Mouse (Mus musculus): ENCODE data around the gene Bst2. TPM values are rescaled to one million over a fixed set of nuclear protein-coding genes. Genes with fewer than 3 reads are reported as not detected.
"Not testable (repeated sequence)": the region's sequence is repeated elsewhere in the genome, so short reads cannot be mapped to it uniquely, and the experiment has no call there.

Bst2 gene
- polyA plus RNA-seq, 1 experiment = 369 TPM

- Histone ChIP-seq H3K4me3 (ENCODE audit: insufficient read depth, low read length) (no peak overlapping the region), H3K27ac (ENCODE audit: insufficient read depth, low read depth, low read length) (no peak overlapping the region), H3K4me1 (ENCODE audit: control insufficient read depth, insufficient read depth, low read length) (peaks cover 15% of the 10 kb centered on the region)
- no peak for TF ChIP-seq POLR2A (IDR thresholded peaks at IDR 0.05; ENCODE audit: borderline replicate concordance, low read depth, low read length)
- TF ChIP-seq CTCF (IDR thresholded peaks at IDR 0.05; ENCODE audit: low read depth, low read length) = no peak
These were observed 7.8 kb upstream of the Bst2 start for GRCm38 (mm10) chr8:71545053-71545452.

GRCm38 (mm10) chr8:71543755-71544154 lies 6.5 kb upstream of the Bst2 start:
- H3K4me1 ChIP-seq (ENCODE audit: control insufficient read depth, insufficient read depth, low read length) = peaks cover 15% of the 10 kb centered on the region
- peak overlapping the region; percentile 93 for H3K4me3 ChIP-seq (ENCODE audit: insufficient read depth, low read length)
- no peak overlapping the region for H3K27ac ChIP-seq (ENCODE audit: insufficient read depth, low read depth, low read length)
- TF ChIP-seq CTCF (IDR thresholded peaks at IDR 0.05; ENCODE audit: low read depth, low read length) (no peak), POLR2A (IDR thresholded peaks at IDR 0.05; ENCODE audit: borderline replicate concordance, low read depth, low read length) (no peak)

GRCm38 (mm10) chr8:71542632-71543343 lies 5.5 kb upstream of the Bst2 start, which contains the start of gene Mvb12a:
TSS of gene Mvb12a (plus strand) at chr8:71542922.
- peak within 1 kb of the TSS; percentile 58 for H3K27ac ChIP-seq (ENCODE audit: insufficient read depth, low read depth, low read length)
- H3K4me3 ChIP-seq (ENCODE audit: insufficient read depth, low read length) = peak within 1 kb of the TSS; percentile 93
- TF ChIP-seq POLR2A (IDR thresholded peaks at IDR 0.05; ENCODE audit: borderline replicate concordance, low read depth, low read length) = no peak
- peaks cover 22% of the 10 kb centered on the region for H3K4me1 ChIP-seq (ENCODE audit: control insufficient read depth, insufficient read depth, low read length)

- peak overlapping the region; percentile 98 for H3K4me3 ChIP-seq (ENCODE audit: insufficient read depth, low read length)
- TF ChIP-seq POLR2A (IDR thresholded peaks at IDR 0.05; ENCODE audit: borderline replicate concordance, low read depth, low read length) (no peak), CTCF (IDR thresholded peaks at IDR 0.05; ENCODE audit: low read depth, low read length) (no peak)
- H3K27ac ChIP-seq (ENCODE audit: insufficient read depth, low read depth, low read length) = no peak overlapping the region
- H3K4me1 ChIP-seq (ENCODE audit: control insufficient read depth, insufficient read depth, low read length) = peaks cover 33% of the 10 kb centered on the region
These were observed 1.6 kb downstream of the Bst2 start for GRCm38 (mm10) chr8:71535663-71536062.

GRCm38 (mm10) chr8:71534263-71534810 lies 2.9 kb downstream of the Bst2 start:
- Histone ChIP-seq H3K27ac (ENCODE audit: insufficient read depth, low read depth, low read length) (no peak overlapping the region), H3K4me1 (ENCODE audit: control insufficient read depth, insufficient read depth, low read length) (peaks cover 43% of the 10 kb centered on the region), H3K4me3 (ENCODE audit: insufficient read depth, low read length) (no peak overlapping the region)
- TF ChIP-seq CTCF (IDR thresholded peaks at IDR 0.05; ENCODE audit: low read depth, low read length) (no peak), POLR2A (IDR thresholded peaks at IDR 0.05; ENCODE audit: borderline replicate concordance, low read depth, low read length) (no peak)

- TF ChIP-seq CTCF (IDR thresholded peaks at IDR 0.05; ENCODE audit: low read depth, low read length) = peak; percentile 30; the same call in 1 of the 2 replicates
- peaks cover 63% of the 10 kb centered on the region for H3K4me1 ChIP-seq (ENCODE audit: control insufficient read depth, insufficient read depth, low read length)
- peak overlapping the region; percentile 80 for H3K27ac ChIP-seq (ENCODE audit: insufficient read depth, low read depth, low read length)
- H3K4me3 ChIP-seq (ENCODE audit: insufficient read depth, low read length) = not testable (repeated sequence)
These were observed 6.4 kb downstream of the Bst2 start for GRCm38 (mm10) chr8:71530735-71531467.

- Histone ChIP-seq H3K27ac (ENCODE audit: insufficient read depth, low read depth, low read length) (peak overlapping the region; percentile 98), H3K4me1 (ENCODE audit: control insufficient read depth, insufficient read depth, low read length) (peaks cover 51% of the 10 kb centered on the region), H3K4me3 (ENCODE audit: insufficient read depth, low read length) (no peak overlapping the region)
- TF ChIP-seq CTCF (IDR thresholded peaks at IDR 0.05; ENCODE audit: low read depth, low read length) = no peak
- TF ChIP-seq POLR2A (IDR thresholded peaks at IDR 0.05; ENCODE audit: borderline replicate concordance, low read depth, low read length) = no peak
These were observed 8.7 kb downstream of the Bst2 start for GRCm38 (mm10) chr8:71528362-71529073.

GRCm38 (mm10) chr8:71527162-71527870 lies 9.9 kb downstream of the Bst2 start:
- TF ChIP-seq POLR2A (IDR thresholded peaks at IDR 0.05; ENCODE audit: borderline replicate concordance, low read depth, low read length) (no peak), CTCF (IDR thresholded peaks at IDR 0.05; ENCODE audit: low read depth, low read length) (no peak)
- H3K4me3 ChIP-seq (ENCODE audit: insufficient read depth, low read length) = no peak overlapping the region
- peak overlapping the region; percentile 98 for H3K27ac ChIP-seq (ENCODE audit: insufficient read depth, low read depth, low read length)
- peaks cover 51% of the 10 kb centered on the region for H3K4me1 ChIP-seq (ENCODE audit: control insufficient read depth, insufficient read depth, low read length)

GRCm38 (mm10) chr8:71526272-71526671 lies 11.0 kb downstream of the Bst2 start:
- peaks cover 53% of the 10 kb centered on the region for H3K4me1 ChIP-seq (ENCODE audit: control insufficient read depth, insufficient read depth, low read length)
- TF ChIP-seq CTCF (IDR thresholded peaks at IDR 0.05; ENCODE audit: low read depth, low read length) (no peak), POLR2A (IDR thresholded peaks at IDR 0.05; ENCODE audit: borderline replicate concordance, low read depth, low read length) (no peak)
- no peak overlapping the region for H3K4me3 ChIP-seq (ENCODE audit: insufficient read depth, low read length)
- peak overlapping the region; percentile 59 for H3K27ac ChIP-seq (ENCODE audit: insufficient read depth, low read depth, low read length)

Measured in bone marrow macrophage, adult 2 months (primary cell).